Mouse (Mus musculus) 3134 (cell line): Measurements from ENCODE around the gene Fundc1.
A peak's percentile ranks its signal among the peaks of the same experiment; 100 is the strongest.
"Not testable (repeated sequence)": the region's sequence is repeated elsewhere in the genome, so short reads cannot be mapped to it uniquely, and the experiment has no call there.

Experiments
- DNase-seq: peaks from one replicate; pipeline ENCODE4 v3.0.0-alpha.2; 2011; ENCODE audit warnings: low spot score; ENCODE audit not compliant: insufficient read length; ENCODE audit errors: extremely low read depth

Fundc1 gene

GRCm38 (mm10) chrX:17571621-17572459 is at the start of gene Fundc1:
Gene Fundc1, minus strand, starts transcription at chrX:17572325.
- peak; percentile 86 for DNase-seq

- DNase-seq: no peak
Observed at GRCm38 (mm10) chrX:17611253-17611652, 39.1 kb upstream of the Fundc1 start.

GRCm38 (mm10) chrX:17608763-17609162 is 36.6 kb upstream of the Fundc1 start:
- DNase-seq: no peak

GRCm38 (mm10) chrX:17607668-17608067 is 35.5 kb upstream of the Fundc1 start:
- DNase-seq: no peak

- DNase-seq: no peak
Observed at GRCm38 (mm10) chrX:17593331-17593730, 21.2 kb upstream of the Fundc1 start.

GRCm38 (mm10) chrX:17590745-17591144 is 18.6 kb upstream of the Fundc1 start:
- peak; percentile 3 for DNase-seq

- no peak for DNase-seq
Observed at GRCm38 (mm10) chrX:17571271-17571620, 879 bp downstream of the Fundc1 start.

GRCm38 (mm10) chrX:17568670-17569069 is 3.5 kb downstream of the Fundc1 start:
- DNase-seq: no peak

GRCm38 (mm10) chrX:17565743-17566142 is 6.4 kb downstream of the Fundc1 start:
- no peak for DNase-seq

- no peak for DNase-seq
Observed at GRCm38 (mm10) chrX:17564732-17565131, 7.4 kb downstream of the Fundc1 start.

- DNase-seq: no peak
Observed at GRCm38 (mm10) chrX:17558746-17559145, 13.4 kb downstream of the Fundc1 start.

- no peak for DNase-seq
Observed at GRCm38 (mm10) chrX:17554488-17554887, 17.6 kb downstream of the Fundc1 start.

- not testable (repeated sequence) for DNase-seq
Observed at GRCm38 (mm10) chrX:17551586-17551985, 20.5 kb downstream of the Fundc1 start.

- no peak for DNase-seq
Observed at GRCm38 (mm10) chrX:17547143-17547806, 24.9 kb downstream of the Fundc1 start.

GRCm38 (mm10) chrX:17544860-17545492 is 27.1 kb downstream of the Fundc1 start:
- DNase-seq: no peak

- peak; percentile 9 for DNase-seq
Observed at GRCm38 (mm10) chrX:17537701-17538100, 34.4 kb downstream of the Fundc1 start.

GRCm38 (mm10) chrX:17527008-17527407 is 45.1 kb downstream of the Fundc1 start:
- DNase-seq: no peak

GRCm38 (mm10) chrX:17521221-17521716 is 50.9 kb downstream of the Fundc1 start:
- no peak for DNase-seq

- no peak for DNase-seq
Observed at GRCm38 (mm10) chrX:17520086-17520485, 52.0 kb downstream of the Fundc1 start.

- no peak for DNase-seq
Observed at GRCm38 (mm10) chrX:17514012-17514411, 58.1 kb downstream of the Fundc1 start.

GRCm38 (mm10) chrX:17512021-17512602 is 60.0 kb downstream of the Fundc1 start:
- DNase-seq: no peak
